Mouse (Mus musculus): ENCODE results near the gene Gab2.

Gab2 gene

GRCm38 (mm10) chr7:97346111-97346821 is 264.9 kb downstream of the Gab2 start:
- no peak for DNase-seq (ENCODE audit: low spot score)

GRCm38 (mm10) chr7:97346822-97347166 is 265.4 kb downstream of the Gab2 start:
- no peak for DNase-seq (ENCODE audit: low spot score)

- DNase-seq (ENCODE audit: low spot score), result no peak
Measured at GRCm38 (mm10) chr7:97347464-97347863, 266.1 kb downstream of the Gab2 start.

GRCm38 (mm10) chr7:97348318-97348717 is 266.9 kb downstream of the Gab2 start:
- DNase-seq (ENCODE audit: low spot score), result no peak

GRCm38 (mm10) chr7:97348836-97349235 is 267.4 kb downstream of the Gab2 start:
- no peak for DNase-seq (ENCODE audit: low spot score)

- DNase-seq (ENCODE audit: low spot score), result no peak
Measured at GRCm38 (mm10) chr7:97349438-97349837, 268.1 kb downstream of the Gab2 start.

GRCm38 (mm10) chr7:97350891-97351290 is 269.5 kb downstream of the Gab2 start:
- DNase-seq (ENCODE audit: low spot score), result no peak

- no peak for DNase-seq (ENCODE audit: low spot score)
Measured at GRCm38 (mm10) chr7:97351792-97352513, 270.6 kb downstream of the Gab2 start.

- DNase-seq (ENCODE audit: low spot score), result no peak
Measured at GRCm38 (mm10) chr7:97353356-97353755, 272.0 kb downstream of the Gab2 start.

- DNase-seq (ENCODE audit: low spot score), result no peak
Measured at GRCm38 (mm10) chr7:97355068-97355841, 273.9 kb downstream of the Gab2 start.

GRCm38 (mm10) chr7:97356253-97356652 is 274.9 kb downstream of the Gab2 start:
- no peak for DNase-seq (ENCODE audit: low spot score)

GRCm38 (mm10) chr7:97356875-97357276 is 275.5 kb downstream of the Gab2 start:
- DNase-seq (ENCODE audit: low spot score), result no peak

- no peak for DNase-seq (ENCODE audit: low spot score)
Measured at GRCm38 (mm10) chr7:97357840-97358239, 276.5 kb downstream of the Gab2 start.

GRCm38 (mm10) chr7:97358347-97358746 is 277.0 kb downstream of the Gab2 start:
- DNase-seq (ENCODE audit: low spot score), result no peak
